Mouse (Mus musculus): ENCODE results near the gene Pdxp. TPM values are rescaled to one million over a fixed set of nuclear protein-coding genes. Genes with fewer than 3 reads are reported as not detected.

The Pdxp gene
- total RNA-seq, 2 experiments from 2014 or later, result 178 to 191 TPM

- DNase-seq (ENCODE audit: low spot score in 2 of 2), result peak; percentile 40 to 46
These were observed 49.2 kb downstream of the Pdxp start for GRCm38 (mm10) chr15:78962885-78963284.

Small RNAs within 50 kb of the gene (microRNA-seq; reads per million reads assigned to microRNA genes)
- gene Mir6955, result 1.7 reads per million in 2 experiments

Other genes starting within 250 kb of the Pdxp start
- 100 to 1,000 TPM; 165 to 168 TPM for gene Elfn2, start 195.1 kb upstream of the Pdxp start, total RNA-seq (2021)
- 1 to 10 TPM; 3.8 to 4.2 TPM for gene Mfng, start 140.4 kb upstream of the Pdxp start, total RNA-seq (2021)
- 1 to 10 TPM; 4.8 to 4.9 TPM for gene Card10, start 110.9 kb upstream of the Pdxp start, total RNA-seq (2021)
- 10 to 100 TPM; 15.3 to 16.3 TPM for gene Cdc42ep1, start 71.3 kb upstream of the Pdxp start, total RNA-seq (2021)
- not detected for gene Lgals2, start 58.4 kb upstream of the Pdxp start, total RNA-seq (2021)
- 10 to 100 TPM; 64.6 to 67.2 TPM for gene Gga1, start 36.7 kb upstream of the Pdxp start, total RNA-seq (2021)
- gene Gm49510, start 14.3 kb upstream of the Pdxp start, total RNA-seq (2021), result under 1 TPM in 1 of 2 experiments, not detected in 1; 0.52 TPM
- 10 to 100 TPM; 33.8 to 39.9 TPM for gene Sh3bp1, start 14.2 kb upstream of the Pdxp start, total RNA-seq (2021)
- gene Lgals1, start 12.8 kb downstream of the Pdxp start, total RNA-seq (2021), result 10 to 100 TPM; 26.4 to 26.8 TPM
- 10 to 100 TPM; 37.3 to 44.0 TPM for gene Nol12, start 21.0 kb downstream of the Pdxp start, total RNA-seq (2021)
- gene Triobp, start 33.8 kb downstream of the Pdxp start, total RNA-seq (2021), result 10 to 100 TPM; 11.0 to 11.3 TPM
- 10 to 100 TPM; 79.6 to 93.8 TPM for gene H1f0, start 114.5 kb downstream of the Pdxp start, total RNA-seq (2021)
- under 1 TPM; 0.82 to 0.98 TPM for gene Galr3, start 128.0 kb downstream of the Pdxp start, total RNA-seq (2021)
- 10 to 100 TPM; 17.8 to 24.9 TPM for gene Ankrd54, start 149.0 kb downstream of the Pdxp start, total RNA-seq (2021)
- gene Eif3l, start 161.3 kb downstream of the Pdxp start, total RNA-seq (2021), result 10 to 100 TPM; 66.5 to 68.2 TPM
- 10 to 100 TPM; 22.2 to 26.8 TPM for gene Micall1, start 195.0 kb downstream of the Pdxp start, total RNA-seq (2021)
- gene Polr2f, start 227.1 kb downstream of the Pdxp start, total RNA-seq (2021), result 100 to 1,000 TPM; 102 to 111 TPM
- gene 1700088E04Rik, start 227.3 kb downstream of the Pdxp start, total RNA-seq (2021), result 10 to 100 TPM in 1 of 2 experiments, 1 to 10 TPM in 1; 7.3 to 10.8 TPM

All from left cerebral cortex, adult 18-20 months (tissue).